Comparison of ENCODE assay signal across 8 mouse cellular contexts in genomic region chr3:67557200-67557651, GRCm38 (mm10). TPM values are rescaled to one million over a fixed set of nuclear protein-coding genes. Genes with fewer than 3 reads are reported as not detected.
DNase-seq lines count a peak whose midpoint lies in the region; ATAC-seq lines count a peak whose summit lies in the region.

No protein-coding gene starts in this region.

- ATAC-seq in forebrain, embryonic 15.5 days (replicated peaks) = peak; percentile 85
- 0 out of 2 replicates have a peak, but pooled peaks have one; percentile 34 for ATAC-seq in liver, embryonic 11.5 days (replicated peaks; ENCODE audit: low FRiP score)
- peak; percentile 90 for ATAC-seq in monocyte, adult 5-6 weeks (replicated peaks; ENCODE audit: insufficient number of reproducible peaks, low FRiP score, low TSS enrichment, poor library complexity, severe bottlenecking)

- no peaks in the 10 kb centered on the region for H3K27me3 ChIP-seq in forebrain, embryonic 15.5 days
- no peaks in the 10 kb centered on the region for H3K27me3 ChIP-seq in liver, embryonic 11.5 days (replicated peaks; ENCODE audit: control insufficient read depth, insufficient read depth, low read length)

- no peaks in the 10 kb centered on the region for H3K36me3 ChIP-seq in forebrain, embryonic 15.5 days
- no peaks in the 10 kb centered on the region for H3K36me3 ChIP-seq in liver, embryonic 11.5 days (ENCODE audit: control insufficient read depth, insufficient read depth, low read length)

- no peak overlapping the region for H3K9ac ChIP-seq in forebrain, embryonic 15.5 days (replicated peaks)
- no peak overlapping the region for H3K9ac ChIP-seq in liver, embryonic 11.5 days (ENCODE audit: low read depth, low read length)

- H3K4me2 ChIP-seq in forebrain, embryonic 15.5 days (replicated peaks) = peak overlapping the region; percentile 41
- H3K4me2 ChIP-seq in liver, embryonic 11.5 days = peak overlapping the region; percentile 22

- peak; percentile 14 for DNase-seq in embryo, embryonic 10 days (ENCODE audit: low spot score)
- no peak for DNase-seq in embryo, embryonic 9.5 days (ENCODE audit: extremely low spot score)
- DNase-seq in liver, embryonic 11.5 days (ENCODE audit: low spot score) = no peak
- no peak for DNase-seq in adipocyte (ENCODE audit: low spot score)
- no peak for DNase-seq in cerebellum, adult 18-20 months
- no peak for DNase-seq in frontal cortex, postnatal 36 days (ENCODE audit: low spot score in 2 of 2)

- peaks cover 8% of the 10 kb centered on the region; the same call in 1 of the 2 replicates for H3K4me1 ChIP-seq in forebrain, embryonic 15.5 days
- H3K4me1 ChIP-seq in liver, embryonic 11.5 days (replicated peaks; ENCODE audit: control insufficient read depth, insufficient read depth, low read length) = no peaks in the 10 kb centered on the region

- peak overlapping the region; percentile 64 for H3K27ac ChIP-seq in forebrain, embryonic 15.5 days (replicated peaks)
- no peak overlapping the region for H3K27ac ChIP-seq in liver, embryonic 11.5 days (ENCODE audit: low read depth, low read length)

- H3K9me3 ChIP-seq in forebrain, embryonic 15.5 days = no peaks in the 10 kb centered on the region
- H3K9me3 ChIP-seq in liver, embryonic 11.5 days (ENCODE audit: control insufficient read depth, low read length) = no peaks in the 10 kb centered on the region

- peak overlapping the region; percentile 15 for H3K4me3 ChIP-seq in forebrain, embryonic 15.5 days
- H3K4me3 ChIP-seq in liver, embryonic 11.5 days (ENCODE audit: low read depth, low read length) = no peak overlapping the region

- WGBS in forebrain, embryonic 15.5 days = 37% methylated on average over 14 of the region's 14 CpGs
- 47% methylated on average over 14 of the region's 14 CpGs for WGBS in liver, embryonic 11.5 days

RNA-seq across cellular contexts. Expression of gene Mfsd1, which starts 25.3 kb away (rescaled TPM):
- polyA plus RNA-seq in forebrain, embryonic 15.5 days (2015; fragmentation: Nextera tagmentation; extraction: Ambion mirVana) = 36.3 and 36.9 TPM in 2 replicates
- 44.4 and 51.7 TPM in 2 replicates for polyA plus RNA-seq in liver, embryonic 11.5 days (2014; fragmentation: Nextera tagmentation; extraction: Ambion mirVana)
- 173 to 236 TPM (median 206 TPM) in 3 replicates for total RNA-seq in monocyte, adult 5-6 weeks (2017)

RNA-seq across cellular contexts. Expression of gene Rarres1, which starts 41.9 kb away (rescaled TPM):
- polyA plus RNA-seq in forebrain, embryonic 15.5 days (2015; fragmentation: Nextera tagmentation; extraction: Ambion mirVana) = 0.69 and 0.88 TPM in 2 replicates
- 3.4 and 4.6 TPM in 2 replicates for polyA plus RNA-seq in liver, embryonic 11.5 days (2014; fragmentation: Nextera tagmentation; extraction: Ambion mirVana)
- not detected in 3 replicates for total RNA-seq in monocyte, adult 5-6 weeks (2017)

Comparison
In these comparisons a context has a peak if more than half of its experiments do, and no peak if none do; other contexts are left out.
1. ATAC-seq: peak in every context shown above with its lines; median percentile 90 in monocyte, adult 5-6 weeks; 85 in forebrain, embryonic 15.5 days; 34 in liver, embryonic 11.5 days.